Mouse (Mus musculus): ENCODE results near the gene Msto1. TPM values are rescaled to one million over a fixed set of nuclear protein-coding genes. Genes with fewer than 3 reads are reported as not detected.
"Not testable (repeated sequence)": the region's sequence is repeated elsewhere in the genome, so short reads cannot be mapped to it uniquely, and the experiment has no call there.

Gene Msto1
- polyA plus RNA-seq, 1 experiment from 2014 or later, result 68.9 TPM

DNA sequence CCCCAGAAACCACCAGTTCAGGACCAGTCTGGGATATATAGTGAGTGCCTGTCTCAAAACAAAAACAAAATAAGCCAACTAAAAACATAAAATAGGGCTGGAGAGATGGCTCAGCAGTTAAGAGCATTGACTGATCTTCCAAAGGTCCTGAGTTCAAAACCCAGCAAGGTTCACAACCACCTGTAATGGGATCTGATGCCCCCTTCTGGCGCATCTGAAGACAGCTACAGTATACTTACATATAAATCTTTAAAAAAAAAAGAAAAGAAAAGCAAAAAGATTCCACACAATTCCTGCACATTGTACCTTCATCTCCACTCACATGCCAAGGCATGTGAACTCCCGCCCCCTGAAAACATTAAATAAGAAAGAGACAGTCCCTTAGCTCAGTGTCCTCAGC lies 11.9 kb upstream of the Msto1 start:
- Histone ChIP-seq H3K36me3 (peaks cover 100% of the 10 kb centered on the region), H3K27ac (replicated peaks) (no peak overlapping the region), H3K27me3 (ENCODE audit: low read depth, poor library complexity, severe bottlenecking) (no peaks in the 10 kb centered on the region), H3K4me1 (no peaks in the 10 kb centered on the region), H3K4me3 (no peak overlapping the region), H3K9me3 (replicated peaks) (peaks cover 7% of the 10 kb centered on the region; the same call in 1 of the 2 replicates)
- WGBS, result 91% methylated on average over 2 of the region's 2 CpGs
- no peak for DNase-seq (ENCODE audit: low spot score)

DNA sequence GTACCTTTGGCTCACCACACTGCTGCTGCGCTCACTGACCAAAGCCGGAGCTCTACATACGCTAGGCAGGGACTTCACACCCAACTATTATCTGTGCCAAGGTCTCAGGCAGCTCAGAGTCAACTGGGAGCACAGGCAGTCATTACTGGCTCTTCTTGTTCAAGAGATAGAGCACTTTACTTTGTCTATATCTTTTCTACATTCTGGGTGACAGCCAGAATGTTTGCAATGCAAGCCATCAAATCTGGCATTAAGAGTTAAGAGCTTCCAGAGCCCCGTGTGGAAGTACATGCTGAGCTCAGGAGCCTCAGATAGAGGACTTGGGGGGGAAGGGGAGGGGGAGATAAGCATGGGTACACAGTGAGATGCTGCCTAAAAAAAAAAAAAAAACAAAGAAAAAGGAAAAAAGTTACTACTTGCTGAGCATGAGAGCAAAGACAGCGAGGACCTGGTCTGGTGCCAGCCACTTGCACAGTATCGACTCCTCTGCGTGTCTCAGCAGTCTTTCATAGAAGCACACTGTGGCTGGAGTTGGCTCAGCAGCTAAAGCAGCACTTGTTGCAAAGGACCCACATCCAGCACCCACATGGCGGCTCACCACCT lies 10.3 kb upstream of the Msto1 start:
- 94% methylated on average over 8 of the region's 8 CpGs for WGBS
- Histone ChIP-seq H3K27ac (replicated peaks) (no peak overlapping the region), H3K36me3 (peaks cover 93% of the 10 kb centered on the region)

DNA sequence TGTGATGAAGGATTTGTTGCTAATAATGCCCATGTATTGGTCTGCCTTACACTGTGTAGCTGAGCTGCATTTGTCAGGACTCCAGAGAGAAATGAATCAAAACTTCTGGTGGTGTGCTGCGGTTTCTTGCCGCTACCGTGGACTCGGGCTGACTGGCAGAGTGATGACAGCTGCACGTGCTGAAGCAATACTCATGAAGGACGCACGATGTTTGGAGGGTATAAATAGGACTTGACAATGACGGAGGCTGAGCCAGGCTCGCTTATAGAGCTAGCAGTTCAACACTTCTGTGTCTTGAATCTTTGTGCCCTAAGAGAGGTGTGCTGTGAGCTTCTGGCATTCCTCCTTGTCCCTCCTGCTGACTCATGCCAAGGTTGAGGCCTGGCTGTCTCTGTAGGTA lies 7.6 kb upstream of the Msto1 start:
- Histone ChIP-seq H3K36me3 (peaks cover 66% of the 10 kb centered on the region), H3K27me3 (ENCODE audit: low read depth, poor library complexity, severe bottlenecking) (no peaks in the 10 kb centered on the region), H3K27ac (replicated peaks) (no peak overlapping the region), H3K4me1 (no peaks in the 10 kb centered on the region), H3K4me3 (no peak overlapping the region), H3K9me3 (replicated peaks) (peaks cover 7% of the 10 kb centered on the region; the same call in 1 of the 2 replicates)
- WGBS, result 93% methylated on average over 9 of the region's 9 CpGs
- no peak for DNase-seq (ENCODE audit: low spot score)

More for the DNA sequence above, 10.3 kb upstream of the Msto1 start:
- Histone ChIP-seq H3K9me3 (replicated peaks) (peaks cover 7% of the 10 kb centered on the region; the same call in 1 of the 2 replicates), H3K4me1 (no peaks in the 10 kb centered on the region), H3K27me3 (ENCODE audit: low read depth, poor library complexity, severe bottlenecking) (no peaks in the 10 kb centered on the region), H3K4me3 (no peak overlapping the region)
- DNase-seq (ENCODE audit: low spot score), result no peak

DNA sequence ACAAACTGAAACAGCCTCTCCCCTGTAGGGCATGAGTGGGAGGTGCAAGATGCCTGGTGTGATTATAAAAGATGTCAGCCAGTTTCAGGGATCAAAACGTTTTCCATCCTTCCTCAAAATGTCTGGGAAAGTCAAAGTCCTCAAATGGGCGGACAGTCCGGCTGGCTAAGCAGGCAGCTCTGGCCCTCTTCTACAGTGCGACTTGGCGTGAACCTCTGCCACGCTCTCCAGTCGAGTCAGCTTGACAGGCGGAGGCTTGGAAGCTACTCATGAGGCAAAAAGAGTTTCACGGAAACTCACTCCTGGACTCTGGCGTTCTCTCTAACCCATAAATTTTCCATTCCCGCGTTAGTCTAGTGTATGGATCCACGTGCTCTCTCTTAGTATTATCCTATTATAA lies 5.2 kb upstream of the Msto1 start:
- no peak for DNase-seq (ENCODE audit: low spot score)
- 85% methylated on average over 13 of the region's 13 CpGs for WGBS
- Histone ChIP-seq H3K27me3 (ENCODE audit: low read depth, poor library complexity, severe bottlenecking) (no peaks in the 10 kb centered on the region), H3K27ac (replicated peaks) (no peak overlapping the region), H3K9me3 (replicated peaks) (peaks cover 7% of the 10 kb centered on the region; the same call in 1 of the 2 replicates), H3K4me3 (no peak overlapping the region), H3K4me1 (peaks cover 7% of the 10 kb centered on the region), H3K36me3 (peaks cover 42% of the 10 kb centered on the region)

DNA sequence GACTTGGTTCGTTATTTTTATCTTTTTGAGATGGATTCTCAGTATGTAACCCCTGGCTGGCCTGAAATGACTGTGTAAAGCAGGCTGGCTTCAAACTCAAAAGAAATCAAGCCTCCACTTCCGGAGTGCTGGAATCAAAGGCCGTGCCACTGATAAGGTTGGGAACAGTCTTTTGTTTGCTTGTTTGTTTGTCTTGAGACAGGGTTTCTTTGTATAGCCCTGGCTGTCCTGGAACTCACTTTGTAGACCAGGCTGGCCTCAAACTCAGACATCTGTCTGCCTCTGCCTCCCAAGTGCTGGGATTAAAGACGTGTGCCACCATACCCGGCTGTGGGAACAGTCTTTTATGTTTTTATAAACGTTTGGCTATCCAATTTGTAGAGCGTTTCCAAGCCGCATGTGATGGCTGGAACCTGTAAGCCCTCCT lies 598 bp upstream of the Msto1 start:
- H3K27ac ChIP-seq (replicated peaks), result peak overlapping the region; percentile 84
- DNase-seq (ENCODE audit: low spot score), result no peak
- H3K4me3 ChIP-seq, result peak overlapping the region; percentile 63
- no peaks in the 10 kb centered on the region for H3K27me3 ChIP-seq (ENCODE audit: low read depth, poor library complexity, severe bottlenecking)
- 33% methylated on average over 8 of the region's 8 CpGs for WGBS
- H3K9me3 ChIP-seq (replicated peaks), result no peaks in the 10 kb centered on the region
- peaks cover 20% of the 10 kb centered on the region for H3K4me1 ChIP-seq
- H3K36me3 ChIP-seq, result peaks cover 35% of the 10 kb centered on the region

DNA sequence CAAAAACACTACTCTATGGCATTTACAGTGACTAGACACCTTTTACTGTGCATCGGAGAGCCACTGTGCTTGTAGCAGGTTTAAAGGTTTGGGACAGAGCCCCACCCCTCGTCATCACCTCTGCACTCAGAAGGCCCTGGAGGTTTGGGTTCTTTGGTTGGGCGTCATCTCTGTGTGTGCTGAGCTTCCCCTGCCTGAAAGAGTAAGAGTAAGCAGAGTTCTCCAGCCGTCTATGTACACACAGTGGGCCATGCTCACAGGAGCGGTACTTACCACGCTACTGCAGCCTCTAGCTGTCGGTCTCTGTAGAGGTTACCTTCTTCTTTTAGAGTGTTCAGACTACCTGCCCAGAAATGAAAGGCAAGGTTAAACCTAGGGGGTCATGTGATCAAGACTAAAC lies 1.2 kb downstream of the Msto1 start:
- Histone ChIP-seq H3K36me3 (peaks cover 53% of the 10 kb centered on the region), H3K27ac (replicated peaks) (no peak overlapping the region), H3K9me3 (replicated peaks) (no peaks in the 10 kb centered on the region), H3K4me1 (peaks cover 20% of the 10 kb centered on the region), H3K27me3 (ENCODE audit: low read depth, poor library complexity, severe bottlenecking) (no peaks in the 10 kb centered on the region), H3K4me3 (peak overlapping the region; percentile 63)
- no peak for DNase-seq (ENCODE audit: low spot score)
- WGBS, result 92% methylated on average over 7 of the region's 7 CpGs

DNA sequence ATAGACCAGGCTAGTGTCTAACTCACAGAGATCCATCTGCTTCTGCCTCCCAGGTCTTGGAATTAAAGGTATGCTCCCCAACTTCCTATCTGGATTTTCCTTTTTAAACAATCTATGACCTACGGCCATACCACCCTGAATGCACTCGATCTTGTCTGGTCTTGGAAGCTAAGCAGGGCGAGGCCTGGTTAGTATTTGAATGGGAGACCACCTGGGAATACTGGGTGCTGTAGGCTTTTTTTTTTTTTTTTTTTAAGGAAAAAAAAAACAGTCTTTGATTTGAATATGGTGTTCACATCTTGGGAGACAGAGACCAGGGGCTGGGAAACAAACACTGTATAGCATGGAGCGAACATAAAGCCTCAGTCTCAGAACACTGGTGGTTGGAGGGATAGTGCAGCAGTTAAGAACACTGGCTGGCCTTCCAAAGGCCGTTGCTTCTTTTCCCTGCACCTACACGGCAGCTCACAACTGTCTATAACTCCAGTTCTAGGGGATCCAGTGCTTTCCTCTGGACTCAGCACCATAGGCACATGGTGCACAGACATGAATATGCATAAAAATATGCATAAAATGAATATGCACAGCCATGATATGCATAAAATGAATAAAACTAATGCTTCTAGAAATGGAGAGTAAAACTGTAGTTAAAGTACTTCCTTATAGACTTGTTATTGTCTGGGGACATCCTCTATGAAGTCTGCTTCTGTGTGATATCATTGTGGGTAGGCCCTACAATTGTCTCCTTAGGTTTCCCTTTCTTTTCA lies 7.2 kb downstream of the Msto1 start:
- 87% methylated on average over 6 of the region's 6 CpGs for WGBS
- Histone ChIP-seq H3K27ac (replicated peaks) (no peak overlapping the region), H3K36me3 (peaks cover 100% of the 10 kb centered on the region), H3K4me1 (no peaks in the 10 kb centered on the region), H3K27me3 (ENCODE audit: low read depth, poor library complexity, severe bottlenecking) (no peaks in the 10 kb centered on the region), H3K9me3 (replicated peaks) (no peaks in the 10 kb centered on the region), H3K4me3 (no peak overlapping the region)
- DNase-seq (ENCODE audit: low spot score), result no peak

DNA sequence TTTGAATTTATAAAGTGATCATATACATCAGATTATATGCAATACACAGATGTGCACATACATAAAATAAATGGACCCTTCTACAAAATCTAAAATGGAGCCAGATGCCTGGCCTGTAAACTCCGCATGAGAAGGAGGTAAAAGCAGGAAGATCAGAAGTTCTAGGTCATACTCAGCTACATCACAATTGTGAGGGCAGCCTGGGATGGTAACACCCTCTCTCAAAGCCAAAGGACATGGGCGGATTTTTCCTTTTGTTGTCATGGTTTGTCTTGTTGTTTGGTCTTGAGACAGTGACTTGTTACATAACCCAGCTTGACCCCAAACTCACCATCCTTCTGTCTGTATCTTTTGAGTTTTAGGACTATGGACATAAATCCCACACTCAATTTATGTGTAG lies 8.1 kb downstream of the Msto1 start:
- DNase-seq (ENCODE audit: low spot score), result no peak
- WGBS, result 90% methylated on average over 2 of the region's 2 CpGs
- Histone ChIP-seq H3K27ac (replicated peaks) (no peak overlapping the region), H3K27me3 (ENCODE audit: low read depth, poor library complexity, severe bottlenecking) (no peaks in the 10 kb centered on the region), H3K9me3 (replicated peaks) (no peaks in the 10 kb centered on the region), H3K36me3 (peaks cover 100% of the 10 kb centered on the region), H3K4me3 (no peak overlapping the region), H3K4me1 (no peaks in the 10 kb centered on the region)

DNA sequence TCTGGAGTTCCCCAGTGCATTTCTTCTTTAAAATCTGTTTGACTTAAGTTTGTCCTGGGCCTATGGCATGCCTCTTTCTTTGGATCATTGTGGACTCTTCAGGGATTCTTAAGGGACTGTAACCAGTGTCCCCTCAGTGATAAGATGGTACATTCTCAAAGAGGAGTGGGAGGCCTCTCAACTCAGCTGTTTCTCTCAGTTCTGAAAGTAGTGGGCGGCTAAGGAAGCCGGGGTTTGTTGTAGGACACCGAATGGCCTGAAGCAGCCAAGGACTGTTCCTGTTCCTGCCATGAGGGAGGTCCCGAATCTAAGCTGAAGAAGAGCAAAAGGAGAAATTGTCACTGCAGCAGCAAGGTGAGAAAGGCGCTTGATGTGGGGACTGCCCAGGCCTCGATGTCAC lies 8.6 kb downstream of the Msto1 start:
- Histone ChIP-seq H3K36me3 (peaks cover 100% of the 10 kb centered on the region), H3K4me1 (no peaks in the 10 kb centered on the region), H3K4me3 (no peak overlapping the region), H3K27me3 (ENCODE audit: low read depth, poor library complexity, severe bottlenecking) (no peaks in the 10 kb centered on the region), H3K27ac (replicated peaks) (no peak overlapping the region), H3K9me3 (replicated peaks) (no peaks in the 10 kb centered on the region)
- DNase-seq (ENCODE audit: low spot score), result no peak
- 91% methylated on average over 6 of the region's 6 CpGs for WGBS

DNA sequence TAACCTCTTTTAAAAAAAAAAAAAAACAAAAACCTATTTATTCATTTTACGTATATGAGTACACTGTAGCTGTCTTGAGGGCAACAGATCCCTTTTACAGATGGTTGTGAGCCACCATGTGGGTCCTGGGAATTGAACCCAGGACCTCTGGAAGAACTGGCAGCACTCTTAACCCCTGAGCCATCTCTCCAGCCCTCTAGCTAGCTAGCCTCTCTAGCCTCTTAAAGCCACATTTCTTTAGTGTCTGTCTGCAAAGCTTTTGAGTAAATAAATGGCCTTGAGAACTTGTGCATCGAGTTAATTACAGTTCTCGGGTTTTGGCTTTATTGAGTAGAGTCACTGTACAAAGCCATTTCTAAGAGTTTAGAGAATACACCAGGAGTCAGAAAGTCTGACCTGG lies 9.0 kb downstream of the Msto1 start:
- Histone ChIP-seq H3K27ac (replicated peaks) (no peak overlapping the region), H3K36me3 (peaks cover 99% of the 10 kb centered on the region), H3K4me1 (no peaks in the 10 kb centered on the region), H3K9me3 (replicated peaks) (no peaks in the 10 kb centered on the region), H3K27me3 (ENCODE audit: low read depth, poor library complexity, severe bottlenecking) (no peaks in the 10 kb centered on the region), H3K4me3 (no peak overlapping the region)
- DNase-seq (ENCODE audit: low spot score), result no peak
- 90% methylated on average over 3 of the region's 3 CpGs for WGBS

DNA sequence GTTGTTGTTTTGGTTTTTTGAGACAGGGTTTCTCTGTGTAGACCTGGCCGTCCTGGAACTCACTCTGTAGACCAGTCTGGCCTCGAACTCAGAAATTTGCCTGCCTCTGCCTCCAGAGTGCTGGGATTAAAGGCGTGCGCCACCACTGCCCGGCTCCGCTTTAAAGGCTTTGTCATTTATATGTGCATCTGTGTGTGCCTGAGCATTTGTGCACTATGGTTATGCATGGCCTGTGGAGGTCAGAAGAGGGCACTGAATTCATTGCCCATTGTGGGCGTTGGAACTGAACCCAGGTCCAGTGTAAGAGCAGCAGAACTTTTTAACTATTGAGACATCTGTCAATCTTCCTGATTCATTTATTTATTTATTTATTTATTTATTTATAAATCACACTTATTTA lies 20.8 kb downstream of the Msto1 start:
- H3K4me1 ChIP-seq; H3K4me3 ChIP-seq; DNase-seq (ENCODE audit: low spot score); H3K27me3 ChIP-seq (ENCODE audit: low read depth, poor library complexity, severe bottlenecking); H3K9me3 ChIP-seq (replicated peaks); H3K27ac ChIP-seq (replicated peaks): not testable (repeated sequence)
- 96% methylated on average over 7 of the region's 7 CpGs for WGBS
- peaks cover 62% of the 10 kb centered on the region for H3K36me3 ChIP-seq

DNA sequence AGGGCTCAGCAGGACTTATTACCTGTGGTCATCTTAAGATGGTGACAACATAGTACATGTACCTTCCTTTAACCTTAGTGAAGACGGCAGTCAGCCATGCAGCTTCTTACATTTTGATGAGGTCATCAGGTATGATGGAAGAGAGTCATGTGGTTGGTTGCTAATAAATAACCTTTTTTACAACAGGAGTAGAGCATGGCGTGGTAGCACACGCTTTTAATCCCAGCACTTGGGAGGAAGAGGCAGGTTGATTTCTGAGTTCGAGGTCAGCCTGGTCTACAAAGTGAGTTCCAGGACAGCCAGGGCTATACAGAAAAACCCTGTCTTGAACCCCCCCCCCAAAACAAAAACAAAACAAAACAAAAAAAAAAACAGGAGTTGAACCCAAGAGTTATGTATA lies 31.3 kb downstream of the Msto1 start:
- H3K27me3 ChIP-seq (ENCODE audit: low read depth, poor library complexity, severe bottlenecking); H3K4me1 ChIP-seq; H3K4me3 ChIP-seq; DNase-seq (ENCODE audit: low spot score); H3K9me3 ChIP-seq (replicated peaks); H3K27ac ChIP-seq (replicated peaks): not testable (repeated sequence)
- 97% methylated on average over 4 of the region's 4 CpGs for WGBS
- peaks cover 40% of the 10 kb centered on the region for H3K36me3 ChIP-seq

DNA sequence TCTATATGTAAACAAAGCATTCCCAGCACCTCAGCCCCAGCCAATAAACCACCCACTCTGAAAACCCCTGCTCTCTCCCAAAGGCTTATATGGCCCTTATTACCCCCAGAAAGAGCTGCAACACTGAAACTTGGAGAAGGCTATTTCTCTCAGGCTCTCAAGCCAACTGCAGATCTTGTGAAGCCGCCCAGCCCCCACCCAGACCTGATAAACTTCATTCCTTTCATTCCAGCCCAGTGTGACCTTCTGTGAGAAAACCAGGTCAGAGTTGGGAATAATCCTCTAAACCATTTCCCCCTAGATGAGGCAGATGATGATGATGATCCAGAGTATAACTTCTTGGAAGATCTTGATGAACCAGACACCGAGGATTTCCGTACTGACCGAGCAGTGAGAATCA lies 45.4 kb downstream of the Msto1 start:
- not testable (repeated sequence) for DNase-seq (ENCODE audit: low spot score); H3K9me3 ChIP-seq (replicated peaks); H3K4me3 ChIP-seq; H3K27me3 ChIP-seq (ENCODE audit: low read depth, poor library complexity, severe bottlenecking); H3K27ac ChIP-seq (replicated peaks); H3K4me1 ChIP-seq
- 100% methylated on average over 2 of the region's 4 CpGs for WGBS
- peaks cover 35% of the 10 kb centered on the region for H3K36me3 ChIP-seq
